Mouse (Mus musculus) liver, embryonic 16.5 days (tissue): ENCODE results near the gene Pdlim1. TPM values are rescaled to one million over a fixed set of nuclear protein-coding genes. Genes with fewer than 3 reads are reported as not detected.

Experiments
- ATAC-seq: fragments of 200-750 bp; cut with Nextera tagmentation; 2 replicates; pipeline ENCODE4 v1.8.0; 2017; ENCODE audit warnings: low read depth, mild to moderate bottlenecking, moderate number of reproducible peaks, moderate library complexity
- H3K27ac ChIP-seq: fragments of 300-500 bp; sonication (generic); 2 replicates; pipeline ENCODE4 v1.5.1; 2014; ENCODE audit warnings: mild to moderate bottlenecking, low read length
- H3K27me3 ChIP-seq: fragments of 300-500 bp; sonication (generic); 2 replicates; pipeline ENCODE4 v1.6.1; 2014; ENCODE audit warnings: low read depth, low read length, mixed read lengths; ENCODE audit not compliant: control insufficient read depth, insufficient read depth
- H3K36me3 ChIP-seq: fragments of 300-500 bp; sonication (generic); 2 replicates; pipeline ENCODE4 v1.6.1; 2014; ENCODE audit warnings: mild to moderate bottlenecking; ENCODE audit not compliant: control insufficient read depth, insufficient read depth
- H3K4me1 ChIP-seq: fragments of 300-500 bp; sonication (generic); 2 replicates; pipeline ENCODE4 v1.6.1; 2014; ENCODE audit warnings: low read depth, low read length, mixed read lengths; ENCODE audit not compliant: control insufficient read depth
- H3K4me2 ChIP-seq: fragments of 300-500 bp; sonication (generic); 2 replicates; pipeline ENCODE4 v1.6.1; 2014; ENCODE audit warnings: low read depth, low read length, mixed read lengths
- H3K4me3 ChIP-seq: fragments of 300-500 bp; sonication (generic); 2 replicates; pipeline ENCODE4 v1.5.1; 2014; ENCODE audit warnings: low read depth, mild to moderate bottlenecking, low read length
- H3K9ac ChIP-seq: fragments of 300-500 bp; sonication (generic); 2 replicates; pipeline ENCODE4 v1.6.1; 2014; ENCODE audit warnings: low read depth, low read length
- H3K9me3 ChIP-seq: fragments of 300-500 bp; sonication (generic); replicated peaks from 2 replicates; pipeline ENCODE4 v1.6.1; 2016; ENCODE audit warnings: low read length; ENCODE audit not compliant: control insufficient read depth
- WGBS: fragments of 180-500 bp; shearing (Covaris S2); extraction: QIAGEN DNeasy Blood & Tissue Kit; methylation state at CpG from one replicate; pipeline ENCODE4 v1.1.7; 2014; ENCODE audit not compliant: insufficient replicate concordance; 5-methylcytosine and 5-hydroxymethylcytosine counted together
- polyA plus RNA-seq: library from polyadenylated mRNA; unstranded; fragments of >200 nt; fragmentation: Nextera tagmentation; extraction: Ambion mirVana; gene quantifications from 2 replicates; pipeline ENCODE4 v1.2.1, GENCODE M21; 2015

Pdlim1 gene
- polyA plus RNA-seq, 1 experiment from 2014 or later = 70.4 TPM

DNA sequence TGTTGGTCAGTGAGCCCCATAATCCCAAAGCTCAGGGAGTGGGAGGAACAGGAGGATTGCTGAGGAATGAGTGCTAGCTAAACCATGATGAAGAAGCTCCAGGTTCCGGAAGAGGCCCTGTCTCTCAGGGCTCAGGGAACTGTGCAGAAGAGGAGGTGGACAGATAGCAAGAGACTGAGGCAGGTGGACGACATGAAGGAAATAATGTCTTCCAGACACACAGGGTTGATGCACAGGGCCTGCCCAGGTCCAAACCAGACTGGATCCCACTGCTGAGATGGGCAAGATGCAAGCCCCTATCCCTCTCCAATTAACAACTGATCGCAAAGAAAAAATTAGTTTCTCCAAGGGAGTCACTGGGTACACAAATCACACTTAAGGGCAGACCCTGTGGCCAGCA lies 16.9 kb downstream of the Pdlim1 start:
- no peak for ATAC-seq
- H3K36me3 ChIP-seq = no peaks in the 10 kb centered on the region
- H3K4me2 ChIP-seq = no peak overlapping the region
- H3K9me3 ChIP-seq = no peaks in the 10 kb centered on the region
- no peak overlapping the region for H3K4me3 ChIP-seq
- 74% methylated on average over 3 of the region's 3 CpGs for WGBS
- peaks cover 7% of the 10 kb centered on the region; the same call in 1 of the 2 replicates for H3K4me1 ChIP-seq
- no peaks in the 10 kb centered on the region for H3K27me3 ChIP-seq
- H3K27ac ChIP-seq = no peak overlapping the region
- H3K9ac ChIP-seq = no peak overlapping the region

DNA sequence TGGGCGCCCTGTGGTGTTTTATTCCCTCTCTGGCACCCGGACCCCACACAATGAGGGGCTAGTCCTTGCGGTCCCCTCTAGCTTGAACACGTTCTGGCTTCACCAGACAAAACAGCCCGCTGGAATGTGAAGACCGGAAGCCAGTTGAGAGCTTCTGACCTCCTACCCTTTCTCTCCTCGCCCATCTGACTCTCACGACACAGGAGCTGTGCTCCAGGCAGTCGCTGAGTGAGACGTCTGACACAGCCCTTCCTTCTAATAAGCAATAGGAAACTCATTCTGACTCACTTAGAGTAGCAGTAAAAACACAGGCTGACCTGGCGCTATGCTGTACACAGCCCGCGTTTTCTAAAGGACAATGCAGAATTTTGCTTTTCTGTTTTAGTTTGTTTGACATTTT lies 17.9 kb downstream of the Pdlim1 start:
- Histone ChIP-seq H3K4me3 (no peak overlapping the region), H3K27me3 (no peaks in the 10 kb centered on the region), H3K36me3 (no peaks in the 10 kb centered on the region), H3K9ac (no peak overlapping the region), H3K27ac (no peak overlapping the region), H3K4me2 (no peak overlapping the region), H3K4me1 (peaks cover 7% of the 10 kb centered on the region; the same call in 1 of the 2 replicates), H3K9me3 (no peaks in the 10 kb centered on the region)
- ATAC-seq = no peak
- 51% methylated on average over 13 of the region's 13 CpGs for WGBS

DNA sequence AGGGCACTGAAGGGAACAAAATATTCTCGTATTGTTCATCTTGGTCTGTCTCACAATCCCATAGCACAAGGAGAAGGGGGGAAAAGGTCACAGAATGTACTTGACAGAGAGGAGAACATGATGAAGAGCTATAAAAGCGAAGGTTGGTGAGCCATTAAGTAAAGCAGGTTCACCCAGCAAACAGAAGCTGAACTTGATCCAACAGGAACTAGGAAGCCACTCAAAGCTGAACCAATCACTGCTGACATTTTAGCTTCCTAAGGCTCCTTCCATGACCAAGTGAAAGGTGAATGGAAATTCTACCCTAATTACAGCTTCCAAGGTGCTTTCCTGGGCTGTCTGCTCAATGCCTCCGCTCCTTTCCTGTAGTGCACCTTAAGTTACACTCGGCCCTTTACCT lies 20.5 kb downstream of the Pdlim1 start:
- ATAC-seq = no peak

DNA sequence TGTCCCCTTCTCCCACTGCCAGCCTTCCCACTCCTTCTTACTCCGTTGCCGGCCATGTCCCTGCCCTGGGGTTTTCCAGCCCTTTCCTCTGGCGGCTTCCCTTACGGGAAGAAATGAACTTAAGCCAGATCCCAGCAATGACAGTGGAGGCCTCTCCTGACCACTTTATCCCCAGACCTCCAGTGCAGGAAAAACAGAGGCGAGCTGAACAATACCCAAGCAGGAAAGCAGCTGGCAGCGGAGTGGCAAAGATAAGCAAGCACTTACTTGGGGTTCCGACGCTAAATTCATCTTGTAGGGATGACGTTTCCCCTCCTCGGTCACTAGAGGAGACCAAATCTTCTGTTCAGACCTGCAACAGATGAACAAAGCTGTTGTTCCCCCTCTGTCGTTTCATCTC lies 22.3 kb downstream of the Pdlim1 start:
- Histone ChIP-seq H3K9me3 (no peaks in the 10 kb centered on the region), H3K27me3 (no peaks in the 10 kb centered on the region), H3K4me2 (no peak overlapping the region), H3K27ac (no peak overlapping the region), H3K9ac (no peak overlapping the region), H3K4me3 (no peak overlapping the region), H3K36me3 (no peaks in the 10 kb centered on the region), H3K4me1 (no peaks in the 10 kb centered on the region)
- 38% methylated on average over 11 of the region's 11 CpGs for WGBS
- ATAC-seq = no peak

More for the DNA sequence above, 20.5 kb downstream of the Pdlim1 start:
- Histone ChIP-seq H3K9ac (no peak overlapping the region), H3K4me3 (no peak overlapping the region), H3K4me1 (no peaks in the 10 kb centered on the region), H3K27ac (no peak overlapping the region), H3K4me2 (no peak overlapping the region), H3K36me3 (no peaks in the 10 kb centered on the region), H3K27me3 (no peaks in the 10 kb centered on the region), H3K9me3 (no peaks in the 10 kb centered on the region)
- WGBS = 85% methylated on average over 4 of the region's 4 CpGs

DNA sequence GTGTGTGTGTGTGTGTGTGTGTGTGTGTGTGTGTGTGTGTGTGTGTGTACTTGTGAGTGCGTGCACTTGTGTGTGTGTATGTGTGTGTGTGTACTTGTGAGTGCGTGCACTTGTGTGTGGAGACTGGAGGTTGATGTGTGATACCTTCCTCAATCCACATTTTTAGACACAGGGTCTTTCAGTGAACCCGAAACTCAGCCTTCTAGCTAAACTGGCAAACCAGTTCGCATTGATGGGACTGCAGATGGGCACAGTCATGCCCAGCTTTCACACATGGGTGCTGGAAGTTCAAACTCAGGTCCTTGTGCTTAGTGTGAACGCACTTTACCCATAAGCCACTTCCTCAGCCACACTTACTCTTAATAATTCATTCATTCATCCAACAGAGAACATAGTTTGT lies 23.2 kb downstream of the Pdlim1 start:
- no peak overlapping the region for H3K27ac ChIP-seq
- no peak overlapping the region for H3K9ac ChIP-seq
- no peaks in the 10 kb centered on the region for H3K9me3 ChIP-seq
- H3K4me2 ChIP-seq = no peak overlapping the region
- H3K4me3 ChIP-seq = no peak overlapping the region
- ATAC-seq = no peak
- H3K36me3 ChIP-seq = no peaks in the 10 kb centered on the region
- WGBS = 79% methylated on average over 5 of the region's 5 CpGs
- H3K27me3 ChIP-seq = no peaks in the 10 kb centered on the region
- no peaks in the 10 kb centered on the region for H3K4me1 ChIP-seq

DNA sequence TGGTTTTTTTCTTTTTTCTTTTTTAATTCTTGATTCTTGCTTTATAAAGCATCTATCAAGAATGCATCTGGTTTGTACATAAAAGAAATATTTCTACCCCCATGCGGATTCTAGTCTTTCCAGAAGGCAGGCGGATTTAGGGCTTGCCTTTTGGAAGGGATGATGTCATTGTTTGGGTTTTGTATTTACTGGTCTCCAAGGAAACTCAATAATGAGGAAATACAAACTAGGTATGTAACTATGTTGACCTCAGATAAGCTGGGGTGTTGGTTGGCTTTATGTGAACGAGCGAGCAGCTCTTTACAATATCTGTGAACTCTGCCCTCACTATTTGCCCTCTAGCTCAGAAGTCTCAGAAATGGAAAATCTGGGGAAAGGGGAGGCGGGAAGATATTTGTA lies 24.4 kb downstream of the Pdlim1 start:
- Histone ChIP-seq H3K4me3 (no peak overlapping the region), H3K4me2 (no peak overlapping the region), H3K9ac (no peak overlapping the region), H3K27me3 (no peaks in the 10 kb centered on the region), H3K9me3 (no peaks in the 10 kb centered on the region), H3K27ac (no peak overlapping the region), H3K36me3 (no peaks in the 10 kb centered on the region), H3K4me1 (no peaks in the 10 kb centered on the region)
- ATAC-seq = peak; percentile 78
- WGBS = 49% methylated on average over 5 of the region's 5 CpGs

DNA sequence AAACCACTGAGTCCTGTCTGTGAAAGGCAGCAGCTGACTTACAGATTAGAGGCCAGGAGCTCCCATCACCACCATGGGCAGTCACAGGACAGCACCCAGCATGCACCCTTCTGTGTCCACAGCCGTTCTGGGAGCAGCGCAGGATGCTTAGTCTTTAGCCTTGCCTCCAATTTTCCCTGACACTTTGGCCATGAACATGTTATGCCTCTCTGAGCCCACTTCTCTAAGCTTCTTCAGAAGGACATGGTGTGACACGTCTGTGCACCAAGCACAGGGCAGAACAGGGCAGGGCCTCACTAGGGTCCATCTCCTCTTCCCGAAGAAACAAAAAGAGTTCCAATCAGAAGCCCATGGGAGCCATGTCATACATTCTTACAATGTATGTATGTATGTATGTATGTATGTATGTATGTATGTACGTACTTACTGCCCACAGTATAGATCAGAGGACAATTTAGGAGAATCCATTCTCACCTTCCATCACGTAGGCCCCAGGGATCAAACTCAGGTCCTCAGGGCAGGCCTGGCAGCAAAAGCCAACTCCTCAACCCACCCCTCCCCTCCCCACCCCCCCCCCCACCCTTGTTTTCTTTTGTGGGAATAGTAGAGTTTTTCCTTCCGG lies 24.9 kb downstream of the Pdlim1 start:
- Histone ChIP-seq H3K36me3 (no peaks in the 10 kb centered on the region), H3K27ac (no peak overlapping the region), H3K9me3 (no peaks in the 10 kb centered on the region), H3K27me3 (no peaks in the 10 kb centered on the region), H3K4me2 (no peak overlapping the region), H3K4me1 (no peaks in the 10 kb centered on the region), H3K4me3 (no peak overlapping the region), H3K9ac (no peak overlapping the region)
- WGBS = 78% methylated on average over 7 of the region's 7 CpGs
- no peak for ATAC-seq

DNA sequence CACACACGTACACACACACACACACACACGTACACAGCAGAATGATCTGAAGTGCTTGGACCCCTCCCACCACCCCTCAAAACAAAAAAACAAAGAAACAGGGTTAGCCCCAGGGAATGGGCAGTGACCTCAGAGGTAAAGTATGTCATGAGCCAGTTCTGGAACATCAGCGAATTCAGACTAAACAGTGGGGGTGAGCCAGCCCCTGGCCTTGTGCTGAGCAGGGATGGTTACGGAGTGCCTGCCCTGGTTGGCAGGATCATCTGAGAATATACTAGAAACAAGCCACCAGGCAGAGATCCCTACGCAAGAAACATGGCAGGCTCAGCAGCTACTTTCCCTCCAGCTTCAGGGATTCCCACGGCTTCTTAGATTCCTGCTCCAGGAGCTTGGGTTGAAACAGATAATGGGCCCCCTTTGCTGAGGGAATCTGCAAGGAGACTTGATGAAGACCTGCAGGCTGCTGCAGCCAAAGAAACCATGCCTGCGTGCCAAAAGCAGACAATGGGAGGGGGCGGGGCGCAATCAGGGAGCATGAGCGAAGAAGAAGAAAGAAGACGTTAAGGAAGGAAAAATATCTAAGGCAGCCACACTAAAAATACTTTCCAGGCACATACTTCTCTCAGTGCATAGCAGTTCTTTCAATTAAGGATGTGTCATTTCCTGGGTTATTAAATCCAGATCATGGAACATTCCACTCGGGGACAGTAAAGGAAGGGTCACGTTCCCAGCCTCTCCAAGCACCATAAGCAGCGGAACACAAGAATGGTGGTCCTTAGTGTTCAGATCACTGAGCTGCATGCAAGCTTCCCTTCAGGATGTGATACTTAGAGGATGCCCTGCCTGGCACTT lies 30.6 kb downstream of the Pdlim1 start:
- no peak overlapping the region for H3K27ac ChIP-seq
- no peak overlapping the region for H3K9ac ChIP-seq
- no peaks in the 10 kb centered on the region for H3K36me3 ChIP-seq
- H3K9me3 ChIP-seq = no peaks in the 10 kb centered on the region
- no peak overlapping the region for H3K4me3 ChIP-seq
- WGBS = 69% methylated on average over 14 of the region's 14 CpGs
- no peak overlapping the region for H3K4me2 ChIP-seq
- H3K4me1 ChIP-seq = no peaks in the 10 kb centered on the region
- ATAC-seq = no peak
- H3K27me3 ChIP-seq = no peaks in the 10 kb centered on the region

DNA sequence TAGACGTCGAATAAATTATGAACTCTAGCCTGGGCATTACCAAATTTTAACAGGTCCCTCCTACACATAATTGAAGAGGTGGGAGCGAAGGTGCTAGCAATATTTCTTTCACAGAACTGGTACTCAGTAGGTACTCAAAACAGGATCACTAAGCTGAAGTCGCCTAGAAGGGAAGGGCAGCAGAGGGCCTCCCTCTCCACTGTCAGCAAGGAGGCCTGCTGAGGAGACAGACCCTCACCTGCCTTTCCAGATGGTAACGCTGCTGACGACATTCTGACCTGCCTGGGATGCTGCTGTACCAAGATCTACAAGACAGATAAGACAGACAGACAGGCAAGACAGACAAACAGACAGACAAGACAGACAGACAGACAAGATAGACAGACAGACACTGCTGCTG lies 31.3 kb downstream of the Pdlim1 start:
- no peak overlapping the region for H3K4me2 ChIP-seq
- no peak for ATAC-seq
- H3K4me3 ChIP-seq = no peak overlapping the region
- no peak overlapping the region for H3K27ac ChIP-seq
- H3K4me1 ChIP-seq = no peaks in the 10 kb centered on the region
- H3K27me3 ChIP-seq = no peaks in the 10 kb centered on the region
- H3K9me3 ChIP-seq = no peaks in the 10 kb centered on the region
- WGBS = 61% methylated on average over 6 of the region's 6 CpGs
- H3K36me3 ChIP-seq = no peaks in the 10 kb centered on the region
- H3K9ac ChIP-seq = no peak overlapping the region
